Mouse (Mus musculus): Measurements from ENCODE around the gene Fam162a. TPM values are rescaled to one million over a fixed set of nuclear protein-coding genes. Genes with fewer than 3 reads are reported as not detected.
A peak's percentile ranks its signal among the peaks of the same experiment; 100 is the strongest.
"Not testable (repeated sequence)": the region's sequence is repeated elsewhere in the genome, so short reads cannot be mapped to it uniquely, and the experiment has no call there.

Fam162a gene
- polyA plus RNA-seq, 1 experiment from 2014 or later, result 338 TPM

GRCm38 (mm10) chr16:36043073-36043472 lies 28.3 kb downstream of the Fam162a start:
- Histone ChIP-seq H3K27me3 (ENCODE audit: insufficient read depth, low read length) (no peaks in the 10 kb centered on the region), H3K4me3 (ENCODE audit: low read depth, low read length) (no peak overlapping the region), H3K4me1 (ENCODE audit: insufficient read depth) (0 out of 2 replicates have a peak, but pooled peaks cover 3% of the 10 kb centered on the region), H3K9ac (no peak overlapping the region), H3K9me3 (ENCODE audit: low read depth, low read length) (no peaks in the 10 kb centered on the region), H3K36me3 (ENCODE audit: insufficient read depth) (peaks cover 51% of the 10 kb centered on the region), H3K4me2 (no peak overlapping the region), H3K27ac (ENCODE audit: low read depth) (no peak overlapping the region)
- 76% methylated on average over 10 of the region's 10 CpGs for WGBS
- no peak for ATAC-seq (ENCODE audit: insufficient read depth)
- TF ChIP-seq CTCF (IDR thresholded peaks at IDR 0.05; ENCODE audit: low read depth), result no peak
- DNase-seq, result no peak

GRCm38 (mm10) chr16:36041625-36042020 lies 29.8 kb downstream of the Fam162a start:
- Histone ChIP-seq H3K9ac (peak overlapping the region; percentile 79), H3K4me1 (ENCODE audit: insufficient read depth) (0 out of 2 replicates have a peak, but pooled peaks cover 3% of the 10 kb centered on the region), H3K27me3 (ENCODE audit: insufficient read depth, low read length) (no peaks in the 10 kb centered on the region), H3K4me3 (ENCODE audit: low read depth, low read length) (peak overlapping the region; percentile 61), H3K36me3 (ENCODE audit: insufficient read depth) (peaks cover 41% of the 10 kb centered on the region), H3K9me3 (ENCODE audit: low read depth, low read length) (no peaks in the 10 kb centered on the region), H3K4me2 (peak overlapping the region; percentile 74), H3K27ac (ENCODE audit: low read depth) (peak overlapping the region; percentile 92)
- DNase-seq (no peak), ATAC-seq (ENCODE audit: insufficient read depth) (no peak)
- no peak for TF ChIP-seq CTCF (IDR thresholded peaks at IDR 0.05; ENCODE audit: low read depth)
- 20% methylated on average over 11 of the region's 11 CpGs for WGBS

GRCm38 (mm10) chr16:36040640-36041624 lies 30.5 kb downstream of the Fam162a start, which contains the start of gene Wdr5b:
Gene Wdr5b (plus strand): TSS chr16:36041190.
- DNase-seq (peak; percentile 100), ATAC-seq (ENCODE audit: insufficient read depth) (peak; percentile 98)
- WGBS, result 2% methylated on average over 39 of the region's 39 CpGs
- Histone ChIP-seq H3K9me3 (ENCODE audit: low read depth, low read length) (no peaks in the 10 kb centered on the region), H3K27ac (ENCODE audit: low read depth) (peak within 1 kb of the TSS; percentile 92), H3K4me2 (peak within 1 kb of the TSS; percentile 74), H3K27me3 (ENCODE audit: insufficient read depth, low read length) (no peaks in the 10 kb centered on the region), H3K4me3 (ENCODE audit: low read depth, low read length) (peak within 1 kb of the TSS; percentile 61), H3K9ac (peak within 1 kb of the TSS; percentile 79), H3K36me3 (ENCODE audit: insufficient read depth) (peaks cover 38% of the 10 kb centered on the region), H3K4me1 (ENCODE audit: insufficient read depth) (0 out of 2 replicates have a peak, but pooled peaks cover 3% of the 10 kb centered on the region)
- no peak for TF ChIP-seq CTCF (IDR thresholded peaks at IDR 0.05; ENCODE audit: low read depth)

- H3K36me3 ChIP-seq (ENCODE audit: insufficient read depth), result peaks cover 54% of the 10 kb centered on the region
- H3K4me1 ChIP-seq (ENCODE audit: insufficient read depth); H3K4me3 ChIP-seq (ENCODE audit: low read depth, low read length); DNase-seq; H3K9me3 ChIP-seq (ENCODE audit: low read depth, low read length); H3K27ac ChIP-seq (ENCODE audit: low read depth); ATAC-seq (ENCODE audit: insufficient read depth); H3K9ac ChIP-seq; H3K27me3 ChIP-seq (ENCODE audit: insufficient read depth, low read length); H3K4me2 ChIP-seq: not testable (repeated sequence)
- WGBS, result 88% methylated on average over 1 of the region's 2 CpGs
Observed at GRCm38 (mm10) chr16:36028120-36028519, 43.3 kb downstream of the Fam162a start.

- Histone ChIP-seq H3K27ac (ENCODE audit: low read depth) (no peak overlapping the region), H3K4me2 (no peak overlapping the region), H3K4me1 (ENCODE audit: insufficient read depth) (no peaks in the 10 kb centered on the region), H3K9ac (no peak overlapping the region), H3K9me3 (ENCODE audit: low read depth, low read length) (no peaks in the 10 kb centered on the region), H3K36me3 (ENCODE audit: insufficient read depth) (peaks cover 29% of the 10 kb centered on the region), H3K27me3 (ENCODE audit: insufficient read depth, low read length) (no peaks in the 10 kb centered on the region), H3K4me3 (ENCODE audit: low read depth, low read length) (no peak overlapping the region)
- DNase-seq (no peak), ATAC-seq (ENCODE audit: insufficient read depth) (no peak)
- WGBS, result 86% methylated on average over 1 of the region's 1 CpGs
- TF ChIP-seq CTCF (IDR thresholded peaks at IDR 0.05; ENCODE audit: low read depth), result no peak
Observed at GRCm38 (mm10) chr16:36016335-36016734, 55.1 kb downstream of the Fam162a start.

- WGBS, result 94% methylated on average over 3 of the region's 3 CpGs
Observed at GRCm38 (mm10) chr16:36008396-36008795, 63.0 kb downstream of the Fam162a start.

GRCm38 (mm10) chr16:35998852-35999251 lies 72.5 kb downstream of the Fam162a start:
- H3K4me3 ChIP-seq (ENCODE audit: low read depth, low read length), result not testable (repeated sequence)

More at GRCm38 (mm10) chr16:36008396-36008795, 63.0 kb downstream of the Fam162a start:
- Histone ChIP-seq H3K9me3 (ENCODE audit: low read depth, low read length) (no peaks in the 10 kb centered on the region), H3K4me2 (no peak overlapping the region), H3K27me3 (ENCODE audit: insufficient read depth, low read length) (no peaks in the 10 kb centered on the region), H3K36me3 (ENCODE audit: insufficient read depth) (peaks cover 30% of the 10 kb centered on the region), H3K9ac (no peak overlapping the region), H3K27ac (ENCODE audit: low read depth) (no peak overlapping the region), H3K4me1 (ENCODE audit: insufficient read depth) (no peaks in the 10 kb centered on the region), H3K4me3 (ENCODE audit: low read depth, low read length) (no peak overlapping the region)
- ATAC-seq (ENCODE audit: insufficient read depth) (no peak), DNase-seq (no peak)
- no peak for TF ChIP-seq CTCF (IDR thresholded peaks at IDR 0.05; ENCODE audit: low read depth)

More at GRCm38 (mm10) chr16:35998852-35999251, 72.5 kb downstream of the Fam162a start:
- H3K4me2 ChIP-seq; H3K9me3 ChIP-seq (ENCODE audit: low read depth, low read length); ATAC-seq (ENCODE audit: insufficient read depth); H3K27ac ChIP-seq (ENCODE audit: low read depth); H3K27me3 ChIP-seq (ENCODE audit: insufficient read depth, low read length); DNase-seq; H3K4me1 ChIP-seq (ENCODE audit: insufficient read depth); H3K9ac ChIP-seq: not testable (repeated sequence)
- H3K36me3 ChIP-seq (ENCODE audit: insufficient read depth), result peaks cover 16% of the 10 kb centered on the region; the same call in 1 of the 2 replicates
- WGBS, result 95% methylated on average over 4 of the region's 4 CpGs

Other genes with a start within 250 kb of the Fam162a start
- gene Parp14, start 200.1 kb downstream of the Fam162a start, polyA plus RNA-seq (2014; fragmentation: Nextera tagmentation; extraction: Ambion mirVana), result 0.58 and 0.74 TPM in 2 replicates
- gene Parp9, start 133.1 kb downstream of the Fam162a start, polyA plus RNA-seq (2014; fragmentation: Nextera tagmentation; extraction: Ambion mirVana), result 4.7 and 5.2 TPM in 2 replicates
- gene Dtx3l, start 132.4 kb downstream of the Fam162a start, polyA plus RNA-seq (2014; fragmentation: Nextera tagmentation; extraction: Ambion mirVana), result 4.9 and 5.6 TPM in 2 replicates
- gene Kpna1, start 92.8 kb downstream of the Fam162a start, polyA plus RNA-seq (2014; fragmentation: Nextera tagmentation; extraction: Ambion mirVana), result 39.1 and 40.4 TPM in 2 replicates
- gene Wdr5b, start 30.4 kb downstream of the Fam162a start, polyA plus RNA-seq (2014; fragmentation: Nextera tagmentation; extraction: Ambion mirVana), result 9.9 and 11.0 TPM in 2 replicates
- 78.6 and 80.6 TPM in 2 replicates for gene Ccdc58, start 91 bp upstream of the Fam162a start, polyA plus RNA-seq (2014; fragmentation: Nextera tagmentation; extraction: Ambion mirVana)
- not detected in 2 replicates for gene Csta1, start 59.6 kb upstream of the Fam162a start, polyA plus RNA-seq (2014; fragmentation: Nextera tagmentation; extraction: Ambion mirVana)
- not detected in 2 replicates for gene Stfa2l1, start 85.2 kb upstream of the Fam162a start, polyA plus RNA-seq (2014; fragmentation: Nextera tagmentation; extraction: Ambion mirVana)
- 0.70 and 2.7 TPM in 2 replicates for gene Gm5483, start 112.6 kb upstream of the Fam162a start, polyA plus RNA-seq (2014; fragmentation: Nextera tagmentation; extraction: Ambion mirVana)
- gene Gm5416, start 138.8 kb upstream of the Fam162a start, polyA plus RNA-seq (2014; fragmentation: Nextera tagmentation; extraction: Ambion mirVana), result not detected in 2 replicates
- gene 2010005H15Rik, start 149.9 kb upstream of the Fam162a start, polyA plus RNA-seq (2014; fragmentation: Nextera tagmentation; extraction: Ambion mirVana), result 0.34 TPM in 1 of 2 replicates, not detected in the other
- gene Stfa1, start 205.4 kb upstream of the Fam162a start, polyA plus RNA-seq (2014; fragmentation: Nextera tagmentation; extraction: Ambion mirVana), result 0.86 and 5.4 TPM in 2 replicates

All from lung, embryonic 14.5 days (tissue).